Mouse (Mus musculus) large intestine, adult 2 months (tissue): ENCODE data around the gene Kcnc3. TPM values are rescaled to one million over a fixed set of nuclear protein-coding genes. Genes with fewer than 3 reads are reported as not detected.

Source experiments
- DNase-seq: peaks from one replicate; pipeline ENCODE4 v3.0.0-alpha.2; 2012; ENCODE audit warnings: low read depth, low spot score
- WGBS: fragments of 180-500 bp; shearing (Covaris S2); methylation state at CpG from one replicate; pipeline ENCODE4 v1.1.7; 2018; 5-methylcytosine and 5-hydroxymethylcytosine counted together
- polyA plus RNA-seq: library from polyadenylated mRNA; depleted of rRNA; stranded (reverse); fragments of >200 nt; gene quantifications from 2 replicates; pipeline ENCODE4 v1.2.3, GENCODE M21; 2012

The Kcnc3 gene
- polyA plus RNA-seq, 1 experiment: 0.95 TPM

- no peak for DNase-seq
- 79% methylated on average over 18 of the region's 18 CpGs for WGBS
These were observed 33.5 kb downstream of the Kcnc3 start for GRCm38 (mm10) chr7:44623714-44624542.

DNA sequence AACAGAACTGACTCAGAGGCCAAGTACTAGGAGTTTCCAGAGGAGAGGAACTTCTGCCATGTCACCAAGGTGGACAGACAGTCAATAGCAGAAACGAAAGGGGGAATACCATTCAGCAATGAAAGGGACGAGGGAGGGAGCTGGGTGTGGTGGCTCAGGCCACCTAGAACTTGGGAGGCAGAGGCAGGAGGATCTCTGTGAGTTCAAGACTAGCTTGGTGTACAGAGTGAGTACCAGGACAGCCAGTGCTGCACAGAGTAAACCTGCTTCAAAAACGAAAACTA, 34.0 kb downstream of the Kcnc3 start:
- WGBS: 76% methylated on average over 3 of the region's 3 CpGs
- no peak for DNase-seq

DNA sequence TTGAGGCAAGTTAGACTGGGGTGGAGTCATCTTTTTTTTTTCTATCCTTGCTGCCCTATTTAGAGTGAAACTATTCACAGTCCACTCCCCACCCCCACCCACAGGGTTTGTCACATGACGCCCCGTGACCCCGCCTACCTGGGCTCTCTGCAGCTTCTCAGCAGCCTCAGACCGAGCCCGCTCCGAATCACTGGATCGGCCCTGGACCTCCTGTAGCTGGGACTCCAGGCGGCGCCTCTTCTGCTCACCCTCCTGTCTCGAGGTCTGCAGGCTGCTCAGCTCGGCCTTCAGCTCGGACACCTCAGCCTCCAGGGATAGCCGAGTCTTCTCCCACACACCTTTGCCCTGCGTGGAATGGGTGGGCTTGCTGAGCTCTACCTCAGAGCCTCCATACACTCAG, 34.4 kb downstream of the Kcnc3 start:
- 82% methylated on average over 14 of the region's 14 CpGs for WGBS
- DNase-seq: no peak

DNA sequence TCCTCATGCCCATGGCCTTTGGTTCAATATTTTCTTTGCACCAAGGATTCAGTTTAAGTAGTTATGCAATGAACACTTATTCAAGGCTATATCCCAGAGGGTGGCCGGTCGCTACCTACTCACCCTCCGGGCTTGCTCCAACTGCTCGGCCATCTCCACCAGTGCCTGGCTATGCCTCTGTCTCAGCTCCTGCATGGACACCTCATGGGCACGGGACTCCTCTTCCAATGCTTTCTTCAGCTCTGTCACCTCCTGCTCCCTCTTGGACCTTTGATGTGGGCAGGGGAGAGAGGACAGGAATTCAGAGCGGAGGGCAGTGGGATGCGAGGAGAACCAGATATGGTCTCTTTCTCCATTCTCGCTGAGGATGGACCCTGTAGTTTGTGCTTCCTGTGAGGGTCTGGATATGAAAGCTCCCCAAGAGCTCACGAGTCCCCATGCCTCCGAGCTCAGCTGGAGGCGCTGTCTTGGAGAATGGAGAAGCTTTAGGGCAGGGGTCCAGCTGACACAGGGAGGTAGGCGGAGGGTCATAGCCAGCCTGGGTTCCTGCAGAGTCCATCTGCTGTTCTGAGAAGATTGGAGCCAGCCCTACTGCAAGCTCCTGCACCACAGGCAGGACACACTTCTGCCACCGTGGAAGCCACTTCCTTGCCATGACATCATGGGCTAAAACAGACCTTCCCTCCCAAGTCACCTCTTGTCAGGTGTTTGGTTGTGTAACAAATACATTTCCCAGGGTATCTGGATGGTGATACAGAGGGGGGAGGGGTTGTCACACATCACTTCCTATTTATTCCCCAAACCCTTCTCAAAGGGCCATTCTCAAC, 35.0 kb downstream of the Kcnc3 start:
- no peak for DNase-seq
- 91% methylated on average over 13 of the region's 13 CpGs for WGBS

DNA sequence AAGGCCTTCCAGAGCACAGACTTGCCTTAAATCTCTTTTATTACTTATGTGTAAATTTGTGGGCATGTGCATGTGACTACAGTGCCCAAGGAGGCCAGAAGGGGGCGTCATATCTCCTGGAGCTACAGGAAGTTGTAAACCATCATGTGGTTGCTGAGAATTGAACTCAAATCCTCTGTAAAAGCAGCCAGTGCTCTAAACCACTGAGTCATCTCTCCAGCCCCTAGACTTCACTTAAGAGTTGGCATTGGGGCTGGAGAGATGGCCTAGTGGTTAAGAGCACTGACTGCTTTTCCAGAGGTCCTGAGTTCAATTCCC, 35.6 kb downstream of the Kcnc3 start:
- no peak for DNase-seq
- WGBS: 65% methylated on average over 1 of the region's 1 CpGs

DNA sequence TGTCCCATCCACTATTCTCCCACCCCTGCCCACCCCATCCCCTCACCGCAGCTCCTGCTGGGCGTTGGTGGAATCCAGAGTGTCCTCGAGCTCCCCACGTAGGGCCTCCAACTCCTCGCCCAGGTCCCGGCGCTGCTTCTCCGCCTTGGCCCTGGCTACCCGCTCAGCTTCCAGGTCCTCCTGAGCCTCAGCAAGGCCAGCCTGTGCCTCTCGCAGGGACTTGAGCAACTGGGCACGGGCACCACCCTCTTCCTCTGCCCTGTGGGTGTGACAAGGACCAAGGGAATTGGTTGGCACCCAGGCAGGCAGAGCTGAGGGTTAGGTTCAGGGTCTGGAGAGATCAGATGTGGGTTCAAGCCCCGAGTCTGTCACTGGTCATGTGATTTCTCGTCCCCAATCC, 36.5 kb downstream of the Kcnc3 start:
- no peak for DNase-seq
- WGBS: 84% methylated on average over 13 of the region's 13 CpGs

- 93% methylated on average over 15 of the region's 15 CpGs for WGBS
These were observed 38.1 kb downstream of the Kcnc3 start for GRCm38 (mm10) chr7:44628402-44629034.

DNA sequence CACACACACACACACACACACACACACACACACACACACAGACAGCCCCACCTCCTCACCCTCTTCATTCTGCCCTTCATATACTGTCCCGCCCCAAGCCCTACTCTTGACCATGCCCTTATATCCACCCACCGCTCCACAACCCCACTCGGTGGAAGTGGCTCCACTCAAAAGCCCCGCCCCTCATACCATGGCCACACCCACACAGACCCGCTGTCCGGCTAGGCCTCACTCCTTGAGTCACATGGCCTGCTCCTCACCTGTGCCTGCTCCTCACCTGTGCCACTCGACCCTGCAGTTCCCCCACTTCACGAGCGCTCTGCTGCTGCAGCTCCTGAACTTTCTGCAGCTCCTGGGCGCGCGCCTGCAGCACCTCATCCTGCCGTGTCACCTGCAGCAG, 40.0 kb downstream of the Kcnc3 start:
- 69% methylated on average over 13 of the region's 13 CpGs for WGBS
- no peak for DNase-seq

More at GRCm38 (mm10) chr7:44628402-44629034, 38.1 kb downstream of the Kcnc3 start:
- DNase-seq: no peak

DNA sequence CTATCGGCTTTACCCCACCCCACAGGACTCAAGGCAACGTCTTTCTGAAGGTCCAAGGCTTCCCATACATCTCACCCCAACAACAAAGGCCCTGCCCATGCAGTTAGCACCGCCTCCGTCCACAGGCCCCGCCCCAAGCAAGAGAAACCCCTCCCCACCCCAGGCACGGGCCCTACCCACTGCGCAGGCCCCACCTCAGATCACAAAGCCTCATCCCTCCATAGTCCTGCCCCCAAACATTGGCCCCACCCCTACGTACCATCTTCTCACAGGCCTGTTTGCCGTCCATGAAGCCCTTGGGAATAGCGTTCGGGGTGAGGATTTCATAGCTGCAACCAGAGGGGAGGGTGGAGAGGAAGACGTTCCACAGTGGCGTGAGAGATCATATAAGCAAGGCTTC, 42.2 kb downstream of the Kcnc3 start:
- DNase-seq: no peak
- WGBS: 60% methylated on average over 13 of the region's 13 CpGs

- WGBS: 47% methylated on average over 15 of the region's 15 CpGs
- no peak for DNase-seq
These were observed 42.9 kb downstream of the Kcnc3 start for GRCm38 (mm10) chr7:44633407-44633806.

GRCm38 (mm10) chr7:44636684-44637083, 46.2 kb downstream of the Kcnc3 start:
- DNase-seq: no peak
- 89% methylated on average over 9 of the region's 9 CpGs for WGBS

GRCm38 (mm10) chr7:44638663-44639062, 48.2 kb downstream of the Kcnc3 start:
- WGBS: 41% methylated on average over 16 of the region's 16 CpGs
- DNase-seq: no peak

DNA sequence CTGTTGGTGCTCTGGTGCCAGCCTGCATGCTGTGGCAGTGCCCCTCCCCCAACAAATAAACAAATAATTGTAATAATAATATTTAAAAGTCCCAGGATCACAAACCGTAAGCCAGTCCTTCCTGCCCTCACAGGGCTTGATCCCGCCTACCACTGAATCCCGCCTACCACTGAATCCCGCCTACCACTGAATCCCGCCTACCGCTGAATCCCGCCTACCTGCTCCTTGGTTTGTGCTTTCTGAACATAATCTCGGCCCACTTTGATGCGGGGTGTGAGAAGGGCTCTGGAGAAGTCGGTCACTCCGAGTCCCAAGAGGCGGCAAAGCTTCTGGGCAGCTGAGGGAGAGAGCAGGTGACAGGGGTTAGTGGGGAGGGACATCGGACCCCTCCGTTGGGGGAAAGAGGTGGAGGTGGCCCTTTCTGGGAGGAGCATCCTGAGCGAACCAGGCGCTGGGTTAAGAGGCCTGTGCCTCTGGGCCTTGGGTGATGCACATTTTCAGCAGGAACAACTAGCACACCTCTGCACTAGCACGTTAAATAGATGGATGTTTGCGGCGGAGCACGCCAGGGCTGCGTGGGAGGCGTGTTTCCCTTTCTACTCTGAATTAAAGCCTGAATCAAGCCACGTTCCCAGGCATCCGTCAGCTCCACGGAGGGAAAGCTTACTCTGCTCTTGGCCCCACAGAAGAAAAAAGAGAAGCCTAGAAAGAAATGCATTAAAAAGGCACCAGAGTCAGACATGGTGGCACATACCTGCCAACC, 50.6 kb downstream of the Kcnc3 start:
- 63% methylated on average over 25 of the region's 25 CpGs for WGBS
- DNase-seq: no peak

GRCm38 (mm10) chr7:44641887-44642286, 51.4 kb downstream of the Kcnc3 start:
- DNase-seq: no peak

GRCm38 (mm10) chr7:44645256-44645655, 54.8 kb downstream of the Kcnc3 start:
- no peak for DNase-seq
- 81% methylated on average over 5 of the region's 5 CpGs for WGBS

More at GRCm38 (mm10) chr7:44641887-44642286, 51.4 kb downstream of the Kcnc3 start:
- 47% methylated on average over 8 of the region's 8 CpGs for WGBS

- WGBS: 20% methylated on average over 15 of the region's 15 CpGs
- no peak for DNase-seq
These were observed 55.5 kb downstream of the Kcnc3 start for GRCm38 (mm10) chr7:44645951-44646350.

DNA sequence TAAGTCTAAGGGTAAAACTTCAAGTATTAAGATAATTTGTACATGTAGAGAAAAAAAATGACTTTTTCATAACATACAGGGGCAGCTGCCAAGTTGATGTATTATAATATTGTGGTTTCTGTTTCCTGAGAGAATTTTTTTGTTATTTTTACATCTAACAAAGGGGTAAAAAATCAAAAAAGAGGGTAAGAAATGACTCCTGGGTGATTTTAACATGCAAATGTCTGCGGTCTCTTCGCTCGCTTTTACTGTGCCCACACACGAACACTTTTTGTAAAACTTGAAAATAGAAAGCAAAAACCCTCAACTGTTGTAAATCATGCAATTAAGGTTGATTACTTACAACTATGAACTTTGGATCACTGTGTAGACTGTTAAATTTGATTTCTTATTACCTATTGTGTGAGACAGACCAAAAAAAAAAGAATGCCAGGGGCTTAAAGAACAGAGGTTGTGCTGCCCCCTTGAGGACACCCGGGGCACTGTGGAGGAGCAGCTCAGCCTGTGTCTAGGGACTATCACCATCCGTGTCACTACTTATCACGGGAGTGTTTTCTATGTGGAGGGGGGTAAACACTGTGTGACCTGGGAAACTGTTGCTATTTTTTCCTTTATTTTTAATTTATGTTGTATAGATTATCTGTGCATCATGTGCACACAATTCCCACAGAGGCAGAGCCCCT, 56.7 kb downstream of the Kcnc3 start:
- 39% methylated on average over 7 of the region's 7 CpGs for WGBS
- no peak for DNase-seq

DNA sequence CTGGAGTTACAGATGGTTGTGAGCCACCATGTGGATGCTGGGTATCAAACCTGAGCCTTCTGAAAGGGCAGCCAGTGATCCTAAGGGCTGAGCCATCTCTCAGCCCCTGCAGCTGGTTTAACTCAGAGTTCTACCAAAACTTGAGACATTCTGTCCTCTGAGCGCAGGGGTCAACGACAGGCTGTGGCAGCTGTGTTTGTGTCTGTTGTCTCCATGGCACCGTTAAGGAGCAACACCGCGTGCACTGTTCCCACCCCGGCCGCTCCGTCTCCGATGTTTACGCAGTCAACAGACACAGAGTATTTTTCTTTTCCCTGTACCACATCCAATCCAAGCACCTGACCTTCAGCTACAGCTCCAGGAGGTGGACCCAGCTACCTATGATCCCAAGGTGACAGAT, 57.3 kb downstream of the Kcnc3 start:
- 16% methylated on average over 10 of the region's 10 CpGs for WGBS
- DNase-seq: no peak

DNA sequence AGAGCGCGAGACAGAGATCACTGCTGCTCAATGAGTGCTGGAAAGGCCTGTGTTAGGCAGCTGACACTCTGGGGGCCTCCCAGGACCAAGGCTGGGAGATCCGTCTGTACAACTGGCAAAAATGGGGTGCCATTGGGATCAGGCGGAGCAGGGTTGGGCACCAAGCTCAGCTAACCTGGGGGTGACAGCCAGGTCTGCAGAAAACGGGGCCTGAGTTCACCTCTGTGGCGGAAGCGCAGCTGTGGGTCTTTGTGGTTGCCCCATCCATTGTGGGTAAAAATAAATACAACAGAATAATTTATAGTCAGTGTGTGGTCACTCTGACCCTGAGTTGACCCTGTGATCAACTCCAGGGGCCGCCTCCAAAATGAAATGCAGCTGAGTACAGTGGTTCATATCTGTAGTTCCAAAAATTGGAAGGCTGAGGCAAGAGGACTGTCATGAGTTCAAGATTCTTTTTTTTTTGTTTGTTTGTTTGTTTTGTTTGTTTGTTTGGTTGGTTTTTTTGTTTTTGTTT, 58.7 kb downstream of the Kcnc3 start:
- 78% methylated on average over 8 of the region's 8 CpGs for WGBS
- DNase-seq: no peak
